Mouse (Mus musculus) bone marrow, adult 2 months (tissue): ENCODE data around the gene Gm9970. TPM values are rescaled to one million over a fixed set of nuclear protein-coding genes. Genes with fewer than 3 reads are reported as not detected.
A peak's percentile ranks its signal among the peaks of the same experiment; 100 is the strongest.

Source experiments
- H3K27ac ChIP-seq: fragments of 200-500 bp; 2 replicates; pipeline ENCODE4 v1.5.1; 2012; ENCODE audit warnings: low read depth, mild to moderate bottlenecking, control low read depth, inconsistent platforms, low read length; ENCODE audit not compliant: control insufficient read depth, poor library complexity, insufficient read depth
- H3K4me1 ChIP-seq: fragments of 200-500 bp; 2 replicates; pipeline ENCODE4 v1.6.1; 2011; ENCODE audit warnings: low read length; ENCODE audit not compliant: control insufficient read depth, insufficient read depth
- H3K4me3 ChIP-seq: fragments of 200-500 bp; replicated peaks from 2 replicates; pipeline ENCODE3; 2011; ENCODE audit warnings: mild to moderate bottlenecking, low read depth, low read length, control low read depth; ENCODE audit not compliant: control insufficient read depth
- CTCF ChIP-seq: fragments of 200-500 bp; IDR thresholded peaks from 2 replicates; pipeline ENCODE4 v1.5.1; 2011; ENCODE audit warnings: low read length, control low read depth; ENCODE audit not compliant: control insufficient read depth, insufficient read depth
- POLR2A ChIP-seq: fragments of 200-500 bp; IDR thresholded peaks from 2 replicates; pipeline ENCODE4 v1.6.1; 2011; ENCODE audit warnings: low read depth, mild to moderate bottlenecking, control low read depth, low read length, borderline replicate concordance; ENCODE audit not compliant: control insufficient read depth
- WGBS: fragments of 180-500 bp; shearing (Covaris S2); methylation state at CpG from one replicate; pipeline ENCODE4 v1.1.7; 2018; 5-methylcytosine and 5-hydroxymethylcytosine counted together
- polyA plus RNA-seq: library from polyadenylated mRNA; stranded (reverse); fragments of >200 nt; gene quantifications from 2 replicates; pipeline ENCODE4 v1.2.4, GENCODE M21; 2011; ENCODE audit warnings: low replicate concordance; ENCODE audit not compliant: missing spikeins, insufficient read depth, insufficient read length

Gene Gm9970
- polyA plus RNA-seq, 1 experiment, result not detected

- no peaks in the 10 kb centered on the region for H3K4me1 ChIP-seq
- 78% methylated on average over 9 of the region's 9 CpGs for WGBS
These were observed 42.9 kb downstream of the Gm9970 start for GRCm38 (mm10) chr5:31198170-31198569.

DNA sequence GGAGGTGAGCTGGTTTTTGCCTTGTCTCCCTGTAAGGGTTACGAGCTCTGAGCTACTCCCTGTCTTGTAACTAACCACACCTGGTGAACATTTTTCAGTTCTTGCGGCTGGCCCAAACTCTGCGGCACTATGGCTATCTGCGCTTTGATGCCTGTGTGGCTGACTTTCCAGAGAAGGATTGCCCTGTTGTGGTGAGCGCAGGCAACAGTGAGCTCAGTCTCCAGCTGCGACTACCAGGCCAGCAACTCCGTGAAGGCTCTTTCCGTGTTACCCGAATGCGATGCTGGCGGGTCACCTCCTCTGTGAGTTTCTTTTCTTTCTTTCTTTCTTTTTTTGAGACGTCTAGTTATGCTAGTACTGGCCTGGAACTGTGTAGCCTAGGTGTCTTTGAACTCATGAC, 44.0 kb downstream of the Gm9970 start:
- TF ChIP-seq POLR2A (no peak), CTCF (no peak)
- no peaks in the 10 kb centered on the region for H3K4me1 ChIP-seq
- 96% methylated on average over 12 of the region's 12 CpGs for WGBS

More at GRCm38 (mm10) chr5:31198170-31198569, 42.9 kb downstream of the Gm9970 start:
- no peak overlapping the region for H3K27ac ChIP-seq
- H3K4me3 ChIP-seq, result no peak overlapping the region
- TF ChIP-seq CTCF (no peak), POLR2A (no peak)

DNA sequence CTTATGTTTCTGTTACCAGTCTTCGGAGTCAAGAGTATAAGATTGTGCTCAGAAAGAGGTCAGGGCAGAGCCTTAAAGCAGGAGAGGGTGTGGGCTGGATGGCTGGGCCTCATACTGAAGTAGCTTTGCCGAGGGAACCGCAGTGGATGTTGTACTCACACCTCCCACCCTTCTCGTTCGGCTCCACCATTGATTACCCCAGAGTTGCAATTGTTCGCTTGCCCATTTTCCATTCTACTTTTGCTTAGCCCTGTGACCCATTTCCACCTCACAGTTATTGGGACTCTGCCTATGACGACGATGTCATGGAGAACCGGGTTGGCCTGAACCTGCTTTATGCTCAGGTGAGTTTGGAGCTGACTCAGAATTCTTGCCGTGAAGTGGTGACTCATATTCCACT, 44.8 kb downstream of the Gm9970 start:
- H3K27ac ChIP-seq, result no peak overlapping the region
- no peaks in the 10 kb centered on the region; the same call in 1 of the 2 replicates for H3K4me1 ChIP-seq
- H3K4me3 ChIP-seq, result no peak overlapping the region
- 93% methylated on average over 10 of the region's 10 CpGs for WGBS
- TF ChIP-seq CTCF (no peak), POLR2A (no peak)

More for the DNA sequence above, 44.0 kb downstream of the Gm9970 start:
- Histone ChIP-seq H3K27ac (no peak overlapping the region), H3K4me3 (no peak overlapping the region)

- Histone ChIP-seq H3K4me3 (no peak overlapping the region), H3K27ac (no peak overlapping the region), H3K4me1 (no peaks in the 10 kb centered on the region; the same call in 1 of the 2 replicates)
- 90% methylated on average over 4 of the region's 4 CpGs for WGBS
- TF ChIP-seq POLR2A (no peak), CTCF (no peak)
These were observed 45.4 kb downstream of the Gm9970 start for GRCm38 (mm10) chr5:31195671-31196070.

- Histone ChIP-seq H3K27ac (no peak overlapping the region), H3K4me3 (no peak overlapping the region), H3K4me1 (no peaks in the 10 kb centered on the region; the same call in 1 of the 2 replicates)
- whole genome bisulfite sequencing, result 89% methylated on average over 16 of the region's 16 CpGs
- no peak for TF ChIP-seq POLR2A
- TF ChIP-seq CTCF, result no peak
These were observed 46.2 kb downstream of the Gm9970 start for GRCm38 (mm10) chr5:31194486-31195485.

DNA sequence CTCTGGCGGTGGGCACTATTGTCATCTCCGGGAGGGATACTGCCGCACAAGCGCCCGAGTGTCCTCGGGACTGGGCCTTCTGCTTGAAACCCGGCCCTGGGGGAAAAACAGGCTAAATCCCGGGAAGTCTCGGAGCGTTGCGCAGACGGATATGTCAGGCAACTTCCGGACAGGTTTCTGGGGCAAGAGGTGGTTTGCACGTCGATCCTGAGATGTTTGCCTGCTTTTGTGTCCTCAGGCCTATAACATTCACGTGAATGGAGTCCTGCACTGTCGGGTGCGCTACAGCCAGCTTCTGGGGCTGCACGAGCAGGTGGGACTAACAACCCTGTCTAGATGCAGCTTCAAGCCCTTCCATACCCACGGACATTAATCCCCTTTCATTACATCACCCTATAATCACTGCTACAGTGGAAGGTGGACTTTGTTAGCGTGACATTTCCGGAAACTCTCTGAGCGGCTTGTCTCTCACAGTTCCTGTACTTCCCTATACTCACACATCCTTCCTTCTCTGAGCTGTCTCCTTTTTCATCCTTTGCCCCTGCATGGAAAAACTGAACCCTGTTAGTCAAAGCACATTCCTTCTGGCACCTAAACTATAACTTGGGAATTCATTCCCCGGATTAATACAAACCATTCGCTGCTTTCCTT, 47.3 kb downstream of the Gm9970 start:
- H3K4me1 ChIP-seq, result no peaks in the 10 kb centered on the region; the same call in 1 of the 2 replicates
- H3K27ac ChIP-seq, result peak overlapping the region; percentile 85
- TF ChIP-seq CTCF (no peak), POLR2A (no peak)
- WGBS, result 7% methylated on average over 25 of the region's 25 CpGs
- H3K4me3 ChIP-seq, result peak overlapping the region; percentile 95

DNA sequence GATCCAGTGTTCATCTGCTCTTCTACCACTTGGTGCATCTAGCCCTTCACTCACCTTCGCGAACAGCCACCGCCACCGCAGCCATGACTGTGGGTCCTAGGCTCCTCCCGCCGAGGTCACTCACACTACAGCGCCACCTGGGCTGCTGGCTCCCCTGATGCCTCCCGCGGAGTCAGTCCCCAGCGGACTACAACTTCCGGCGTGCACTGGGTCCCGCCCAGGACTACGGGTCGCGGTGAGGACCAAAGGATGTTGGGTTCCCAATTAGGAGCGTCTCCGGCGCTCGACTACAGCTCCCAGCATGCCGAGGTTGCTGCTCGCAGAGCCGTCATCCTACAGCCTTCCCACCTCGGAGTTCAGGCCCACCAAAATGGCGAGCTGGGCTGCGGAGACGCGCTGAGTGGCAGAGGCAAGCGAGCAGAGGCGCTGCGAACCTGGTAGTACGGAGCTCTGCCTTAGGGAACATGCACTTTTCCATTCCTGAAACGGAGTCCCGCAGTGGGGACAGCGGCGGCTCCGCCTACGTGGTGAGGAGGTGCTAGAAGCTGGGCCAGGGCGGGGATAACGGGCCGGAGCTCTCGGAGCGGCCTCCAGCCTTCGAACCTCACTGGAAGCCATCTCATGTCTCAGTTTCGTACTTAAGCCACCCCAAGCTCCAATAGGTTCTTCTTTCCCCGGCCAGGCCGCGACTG, 47.9 kb downstream of the Gm9970 start, which contains the start of the genes Snx17 and Eif2b4:
Snx17 (plus strand) TSS at position 289 of the 692 bp plus-strand sequence.
Eif2b4 (minus strand) TSS at position 492 of the 692 bp plus-strand sequence.
- WGBS, result under 1% methylated on average over 48 of the region's 48 CpGs
- H3K4me3 ChIP-seq, result peak within 1 kb of the TSS; percentile 95
- H3K4me1 ChIP-seq, result no peaks in the 10 kb centered on the region; the same call in 1 of the 2 replicates
- TF ChIP-seq CTCF, result peak; percentile 75
- peak; percentile 55 for TF ChIP-seq POLR2A
- peak within 1 kb of the TSS; percentile 85 for H3K27ac ChIP-seq
